Mouse (Mus musculus) cerebellum, adult 11-12 months (tissue): ENCODE data around the gene Rab3gap1.

Experiments used
- DNase-seq: peaks from one replicate; pipeline ENCODE4 v3.0.0; 2022

Rab3gap1 gene

DNA sequence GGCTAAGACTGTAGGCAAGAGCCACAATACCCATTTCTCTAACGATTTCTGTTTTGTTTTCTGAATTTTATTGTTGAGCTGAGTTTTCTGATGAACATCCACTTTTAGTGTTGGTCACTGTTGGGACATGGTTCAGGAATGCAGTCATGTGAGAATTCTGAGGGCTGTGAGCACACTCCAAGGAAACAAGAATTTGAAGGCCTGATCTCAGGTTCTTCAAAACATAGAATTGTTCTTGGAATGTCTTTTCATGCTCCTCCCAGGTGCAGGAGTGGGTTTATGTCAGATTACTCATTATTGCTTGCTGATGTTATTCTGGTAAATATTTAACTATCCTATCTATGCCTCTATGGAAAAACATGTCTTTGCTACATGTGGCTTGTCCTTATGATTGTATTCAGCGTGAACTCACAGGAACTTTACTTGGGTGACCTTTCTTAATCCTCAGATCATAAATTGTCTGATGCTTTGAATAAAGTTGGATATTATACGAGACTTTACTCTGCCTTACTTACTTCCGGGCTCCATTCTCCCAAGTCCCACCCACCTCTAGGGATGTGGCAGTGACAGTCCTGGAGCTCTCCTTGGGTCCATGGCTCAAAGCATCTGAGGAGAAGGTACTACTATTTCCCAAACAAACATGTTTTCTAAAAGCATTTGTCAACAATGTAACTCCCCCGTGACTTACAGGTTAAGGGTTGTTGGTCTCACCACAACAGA lies 114.9 kb downstream of the Rab3gap1 start:
- DNase-seq, result no peak

DNA sequence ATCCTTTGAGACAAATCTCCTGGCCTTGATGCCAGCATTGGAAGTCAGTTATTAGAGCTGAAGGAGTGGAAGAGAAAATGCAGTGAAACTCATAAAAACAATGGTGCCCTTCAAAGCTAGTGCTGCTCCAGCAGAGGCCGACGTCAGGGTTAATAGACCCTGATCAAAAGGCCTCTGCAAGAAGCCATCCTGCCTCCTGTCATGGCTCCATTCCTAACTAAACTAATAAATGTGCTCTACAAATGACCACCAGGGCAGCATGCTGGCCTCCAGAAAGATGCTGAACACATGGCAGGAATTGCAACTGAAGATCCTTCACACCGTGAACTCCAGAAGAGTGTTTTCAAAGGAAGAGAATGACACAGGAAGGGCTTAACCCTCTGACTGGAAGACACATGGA lies 116.8 kb downstream of the Rab3gap1 start:
- DNase-seq, result no peak

DNA sequence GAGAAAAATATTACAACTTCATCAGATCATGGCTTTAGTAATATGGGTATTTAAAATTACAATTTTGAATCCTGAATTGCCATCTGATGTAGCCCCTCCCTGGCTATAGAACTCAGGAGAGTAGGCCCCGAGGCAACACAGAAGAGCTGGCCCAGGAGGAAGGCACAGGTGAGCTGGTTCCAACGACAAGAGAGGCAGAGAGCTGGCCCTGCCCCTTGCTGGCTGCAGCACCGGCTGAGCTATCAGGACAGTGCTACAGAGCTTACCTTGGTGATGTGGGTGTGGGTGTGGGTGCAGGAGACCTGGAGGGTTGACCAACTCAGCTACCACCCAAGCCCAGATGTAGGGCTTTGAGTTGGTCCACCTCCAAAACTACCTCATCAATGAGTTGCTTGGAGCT lies 119.7 kb downstream of the Rab3gap1 start:
- DNase-seq, result peak; percentile 13

DNA sequence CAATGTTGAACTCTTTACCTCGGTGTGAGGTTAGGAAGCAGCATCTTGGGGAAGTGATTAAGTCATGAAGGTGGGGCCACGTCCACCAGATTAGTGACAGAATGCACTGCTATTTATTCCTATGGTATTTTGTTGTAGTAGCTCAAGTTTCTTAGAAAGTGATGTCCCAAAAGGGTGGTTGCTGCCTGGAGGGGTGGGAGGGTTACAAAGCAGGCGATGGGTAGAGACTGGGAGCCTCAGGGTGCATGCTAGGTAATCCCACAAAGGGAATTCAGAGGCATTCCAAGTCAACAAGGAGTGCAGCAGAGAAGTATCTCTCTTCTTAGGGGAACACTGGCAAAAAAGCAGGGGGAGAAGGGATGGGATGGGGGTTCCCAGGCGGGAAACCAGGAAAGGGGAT lies 120.8 kb downstream of the Rab3gap1 start:
- no peak for DNase-seq

DNA sequence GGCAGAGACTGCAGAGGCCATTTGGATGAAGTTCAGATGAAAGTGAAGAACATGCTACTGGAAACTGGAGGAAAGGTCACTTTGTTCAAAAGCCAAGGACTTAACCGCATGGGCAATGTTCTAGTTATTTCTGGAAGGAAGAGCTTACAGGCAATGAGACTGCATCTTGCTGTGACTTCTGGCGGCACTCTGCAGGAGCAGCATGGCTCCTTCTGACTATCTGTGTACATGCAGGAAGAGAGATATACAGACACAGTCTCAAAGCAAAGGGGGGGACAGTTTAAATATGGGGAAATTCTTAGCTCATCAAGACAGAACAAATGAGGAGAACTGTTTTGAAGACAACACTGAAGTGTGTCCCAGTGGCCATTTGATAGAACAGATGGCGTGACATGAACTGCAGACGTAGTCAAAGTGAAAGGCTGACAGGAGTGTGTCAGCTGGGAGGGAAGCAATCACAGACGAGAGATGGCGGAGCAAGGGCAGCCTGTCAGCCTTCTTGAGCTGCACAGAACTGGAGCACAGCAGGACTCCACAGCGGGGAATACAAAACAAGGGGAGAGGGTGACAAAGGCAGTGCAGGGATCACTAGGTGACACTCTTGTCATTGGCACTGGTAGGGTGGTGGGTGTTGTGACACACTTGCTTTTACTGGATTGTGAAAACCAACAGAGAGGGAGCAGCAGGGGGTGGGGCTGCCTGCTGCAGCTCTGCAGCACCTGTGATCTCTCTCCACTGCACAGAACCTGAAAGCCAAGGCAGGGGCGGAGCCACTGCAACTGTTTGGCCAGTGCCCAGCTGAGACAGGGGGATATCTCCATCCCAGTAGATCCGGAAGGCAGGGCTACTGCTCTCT lies 121.5 kb downstream of the Rab3gap1 start:
- peak; percentile 77 for DNase-seq
